Mouse (Mus musculus) liver, postnatal 0 days (tissue): Measurements from ENCODE around the gene 2010111I01Rik.

Experiments
- CTCF ChIP-seq: sonication (generic); IDR thresholded peaks from 2 replicates; pipeline ENCODE4 v1.5.1; 2016; ENCODE audit warnings: antibody characterized with exemption, low read depth
- EP300 ChIP-seq: IDR thresholded peaks from 2 replicates; pipeline ENCODE4 v1.6.1; 2016; ENCODE audit warnings: antibody characterized with exemption, low read depth, mild to moderate bottlenecking

- TF ChIP-seq CTCF (no peak), EP300 (no peak)
These were observed 287.8 kb downstream of the 2010111I01Rik start for GRCm38 (mm10) chr13:63252295-63253010.
